Mouse (Mus musculus) gastrocnemius, postnatal 36 days (tissue): ENCODE results near the gene Hace1. TPM values are rescaled to one million over a fixed set of nuclear protein-coding genes. Genes with fewer than 3 reads are reported as not detected.
"Not testable (repeated sequence)": the region's sequence is repeated elsewhere in the genome, so short reads cannot be mapped to it uniquely, and the experiment has no call there.

ENCODE experiments used
- DNase-seq, 2 experiments: peaks; one replicate each; pipeline ENCODE4 v3.0.0; 2022
- intact Hi-C: fragments of 180-260 bp; cut with DNase I; formaldehyde crosslinking; loops from one replicate; pipeline ENCODE4 v1.15.1; 2025
- long read RNA-seq, 2 experiments: library from polyadenylated mRNA; stranded (forward); transcript quantifications; one replicate each; pipeline ENCODE4 v2.0.0; 2021
- total RNA-seq, 2 experiments: library from RNA; stranded (reverse); gene quantifications; 2 replicates each; pipeline ENCODE4 v1.2.3; 2021

Hace1 gene
- 1 to 10 TPM; 3.1 to 4.8 TPM for total RNA-seq
- long read RNA-seq, experiment 1, partial matches to known transcripts, result 0 of 1 reads
- long read RNA-seq, experiment 1, other reads (novel, unspliced or antisense), result 0 of 1 reads
- long read RNA-seq, experiment 2, partial matches to known transcripts, result 0 of 2 reads
- long read RNA-seq, experiment 2, other reads (novel, unspliced or antisense), result 1 of 2 reads

DNA sequence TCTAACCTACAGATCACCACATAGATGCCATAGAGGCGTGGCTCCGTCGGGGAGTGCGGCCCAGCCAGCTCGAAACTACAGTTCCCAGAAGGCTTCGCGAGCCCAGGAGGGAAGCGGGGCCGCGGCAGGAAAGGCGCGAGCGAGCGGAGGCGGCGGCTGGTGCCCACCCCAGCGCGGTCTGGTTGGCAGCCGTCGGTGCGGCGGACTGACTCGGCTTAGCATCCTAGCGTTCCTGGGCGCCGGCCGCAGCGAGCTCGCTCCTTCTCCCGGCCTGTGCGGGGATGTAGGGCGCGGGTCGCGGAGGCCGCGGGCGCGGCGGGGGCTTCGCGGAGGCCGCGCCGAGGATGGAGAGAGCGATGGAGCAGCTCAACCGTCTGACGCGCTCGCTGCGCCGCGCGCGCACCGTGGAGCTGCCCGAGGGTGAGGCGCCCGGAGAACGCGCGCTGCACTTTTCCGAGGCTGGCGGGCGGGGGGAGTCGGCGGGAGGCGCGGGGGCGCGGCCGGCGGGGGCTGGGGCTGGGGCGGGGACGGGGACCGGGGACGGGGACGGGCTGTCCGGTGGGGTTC is at the start of gene Hace1:
Gene Hace1 (plus strand): TSS at position 99 of the 567 bp plus-strand sequence.
- intact Hi-C loops, result no loop called here

DNA sequence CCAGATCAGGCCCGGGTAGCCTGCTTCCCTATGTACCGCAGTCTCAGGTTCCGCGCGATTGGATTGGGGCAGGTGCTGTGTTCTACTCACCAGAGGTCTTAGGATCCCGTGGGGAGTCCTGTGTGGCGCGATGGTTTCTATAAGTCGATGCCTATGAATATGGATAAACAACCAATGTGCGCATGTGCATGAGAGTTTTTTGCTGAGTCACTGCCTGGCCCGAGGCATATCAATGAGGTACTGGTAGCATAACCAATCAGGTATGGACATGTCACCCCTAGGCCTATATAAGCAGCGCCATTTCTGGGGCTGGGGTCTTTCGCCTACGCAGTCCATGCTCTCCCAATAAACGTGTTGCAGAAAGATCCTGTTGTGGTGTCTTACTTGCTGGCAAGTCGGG is 40.3 kb upstream of the Hace1 start:
- intact Hi-C loops, DNase-seq: not testable (repeated sequence)

More for the DNA sequence above, at the start of gene Hace1:
- DNase-seq, result peak; percentile 65 to 68

DNA sequence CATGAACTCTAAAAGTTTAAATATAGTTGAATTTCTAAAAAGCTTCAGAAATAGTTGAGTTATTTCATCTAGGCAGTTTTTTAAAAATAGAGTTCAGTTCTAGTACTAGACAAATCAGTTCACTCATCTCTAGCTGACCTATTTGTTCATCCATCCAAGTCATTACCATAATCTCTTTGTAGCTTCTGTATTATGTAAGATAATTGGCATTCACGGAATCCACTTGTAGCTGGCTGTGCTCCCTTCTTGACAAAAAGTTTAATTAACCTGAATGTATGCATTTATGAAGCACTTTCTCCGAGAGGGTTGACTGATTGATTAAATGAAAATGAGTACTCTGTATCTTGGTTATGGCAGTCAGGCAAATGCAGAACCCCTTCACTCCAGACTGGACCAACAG is 34.9 kb upstream of the Hace1 start:
- intact Hi-C loops, result no loop called here
- DNase-seq, result no peak

DNA sequence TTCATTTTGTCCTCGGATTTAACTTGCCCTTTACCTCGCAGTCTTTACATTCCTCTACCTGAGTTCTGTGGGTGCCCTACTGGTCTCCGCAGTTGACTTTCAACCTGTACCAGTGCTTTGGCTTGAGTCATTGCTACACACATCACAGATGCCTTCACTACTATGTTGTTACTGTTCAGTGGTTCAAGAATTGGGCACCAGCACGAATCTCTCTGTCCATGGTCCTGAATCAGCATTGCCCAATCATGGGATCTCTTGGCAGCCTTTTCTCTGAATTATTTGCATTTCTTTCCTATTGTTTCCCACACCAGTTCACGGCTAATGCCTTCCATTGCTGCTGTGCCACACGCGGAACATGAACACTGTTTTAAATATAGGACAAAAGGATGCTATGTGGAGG is 30.8 kb upstream of the Hace1 start:
- no peak for DNase-seq

DNA sequence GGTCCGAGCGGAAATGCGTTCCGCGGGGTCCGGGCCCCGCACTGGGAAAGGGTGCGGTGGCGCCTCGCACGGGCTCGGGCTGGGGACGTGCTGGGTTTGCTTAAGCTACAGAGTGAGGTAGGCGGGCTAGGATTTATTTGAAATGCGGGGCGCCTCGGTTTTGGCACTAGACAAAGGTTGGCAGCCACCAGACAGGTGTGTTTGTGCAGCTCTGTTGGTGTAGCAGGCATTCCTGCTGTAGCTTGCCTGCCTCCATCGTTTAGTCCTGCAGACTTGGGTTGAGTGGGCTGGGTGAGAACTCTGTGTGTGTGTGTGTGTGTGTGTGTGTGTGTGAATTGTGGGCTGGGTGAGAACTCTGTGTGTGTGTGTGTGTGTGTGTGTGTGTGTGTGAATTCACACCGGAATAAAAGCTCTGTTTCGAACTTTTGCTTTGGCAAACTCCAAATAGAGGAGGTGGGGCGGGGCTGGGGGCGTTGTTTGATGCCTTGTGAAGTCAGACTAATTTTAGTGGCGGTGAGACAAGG is 731 bp downstream of the Hace1 start:
- peak in 1 of 2 experiments; percentile 25 for DNase-seq
- intact Hi-C loops, result no loop called here

More for the DNA sequence above, 30.8 kb upstream of the Hace1 start:
- intact Hi-C loops, result no loop called here

DNA sequence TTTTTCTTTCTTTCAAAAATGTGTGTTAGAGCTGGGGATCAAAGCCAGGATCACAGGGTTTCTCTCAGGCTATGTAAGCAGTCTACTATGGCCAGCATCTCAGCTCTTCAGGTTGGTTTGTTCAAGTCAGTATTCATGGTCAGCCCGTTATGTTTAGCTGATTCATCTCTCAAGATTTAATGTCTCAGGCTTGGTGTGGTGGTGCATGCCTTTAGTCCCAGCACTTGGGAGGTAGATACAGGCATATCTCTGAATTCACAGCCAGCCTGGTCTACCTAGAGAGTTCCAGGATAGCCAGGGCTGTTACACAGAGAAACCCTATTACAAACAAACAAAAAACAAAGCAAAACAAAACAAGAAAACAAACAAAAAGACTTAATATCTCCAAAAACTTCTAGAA is 5.7 kb downstream of the Hace1 start:
- DNase-seq, result no peak
- intact Hi-C loops, result no loop called here

DNA sequence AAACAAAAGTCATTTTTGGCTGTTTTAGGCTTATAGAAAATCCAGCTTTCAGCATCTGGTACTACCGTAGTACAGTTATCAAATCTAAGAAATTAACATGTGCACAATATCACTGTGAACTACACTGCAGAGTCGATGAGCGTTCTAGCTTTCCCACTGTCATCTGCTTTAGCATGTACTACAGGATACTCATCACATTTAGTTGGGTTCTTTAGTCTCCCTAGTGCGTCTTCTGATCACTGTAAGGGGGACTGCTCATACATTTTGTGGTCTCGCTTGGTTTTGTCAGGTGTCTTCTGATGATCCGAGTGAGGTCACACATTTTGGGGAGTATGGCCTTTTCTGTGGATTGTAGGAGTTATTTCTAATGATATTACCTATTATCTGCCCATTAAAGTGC is 6.2 kb downstream of the Hace1 start:
- DNase-seq, result no peak
- intact Hi-C loops, result no loop called here

DNA sequence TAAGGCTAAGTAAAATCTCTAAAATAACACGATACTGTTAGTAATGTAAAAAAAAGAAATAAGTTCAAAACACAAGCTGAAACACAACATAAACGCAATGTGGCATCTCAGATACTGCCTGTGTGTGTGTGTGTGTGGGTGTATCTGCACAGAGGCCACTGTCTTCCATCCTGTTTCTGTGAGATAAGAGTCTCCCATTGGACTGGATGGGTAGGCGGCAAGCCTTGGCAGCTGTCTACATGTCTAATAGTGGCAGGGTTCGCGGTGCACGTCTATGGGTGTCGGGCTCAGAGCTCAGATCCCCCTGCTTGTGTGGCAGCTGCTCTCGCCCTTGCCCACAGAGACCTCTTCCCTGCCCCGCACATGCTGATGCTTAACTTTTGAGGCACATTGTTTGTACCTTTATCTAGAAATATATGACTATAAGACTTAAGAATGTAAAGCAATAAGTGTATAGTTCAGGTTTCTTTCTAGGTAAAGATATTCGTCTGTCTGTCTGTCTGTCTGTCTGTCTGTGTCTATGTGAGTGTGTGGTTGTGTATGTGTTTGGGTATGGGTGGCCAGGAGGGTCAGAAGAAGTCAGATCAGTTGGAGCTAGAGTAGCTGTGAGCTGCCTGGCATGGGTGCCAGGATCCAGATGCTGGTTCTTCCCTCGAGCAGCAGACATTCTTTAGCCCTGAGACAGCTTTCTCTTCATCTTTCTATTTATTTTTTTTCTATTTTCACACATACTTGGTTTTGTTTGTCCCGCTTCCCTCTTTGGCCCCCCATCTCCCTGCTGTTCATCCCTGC is 6.9 kb downstream of the Hace1 start:
- intact Hi-C loops, result no loop called here

DNA sequence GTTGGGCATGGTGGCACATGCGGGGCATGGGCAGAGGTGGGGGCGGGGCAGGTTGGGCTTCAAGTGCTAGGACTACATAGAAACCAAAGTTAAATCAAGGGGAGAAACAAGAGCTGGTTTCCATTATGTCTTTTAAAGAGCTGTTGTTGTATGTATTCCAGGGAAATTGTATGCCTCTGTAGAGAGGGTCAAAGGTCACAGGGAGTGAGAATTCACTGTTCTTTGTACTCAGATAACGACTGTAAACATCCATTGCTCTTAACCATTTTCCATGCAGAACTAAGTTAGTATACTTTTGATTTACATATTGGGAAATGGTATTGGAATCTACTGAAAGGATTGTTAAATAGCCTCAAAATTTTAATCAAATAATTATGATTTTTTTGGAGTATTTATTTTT is 28.2 kb downstream of the Hace1 start:
- DNase-seq, result no peak
- intact Hi-C loops, result no loop called here

More for the DNA sequence above, 6.9 kb downstream of the Hace1 start:
- DNase-seq, result no peak

DNA sequence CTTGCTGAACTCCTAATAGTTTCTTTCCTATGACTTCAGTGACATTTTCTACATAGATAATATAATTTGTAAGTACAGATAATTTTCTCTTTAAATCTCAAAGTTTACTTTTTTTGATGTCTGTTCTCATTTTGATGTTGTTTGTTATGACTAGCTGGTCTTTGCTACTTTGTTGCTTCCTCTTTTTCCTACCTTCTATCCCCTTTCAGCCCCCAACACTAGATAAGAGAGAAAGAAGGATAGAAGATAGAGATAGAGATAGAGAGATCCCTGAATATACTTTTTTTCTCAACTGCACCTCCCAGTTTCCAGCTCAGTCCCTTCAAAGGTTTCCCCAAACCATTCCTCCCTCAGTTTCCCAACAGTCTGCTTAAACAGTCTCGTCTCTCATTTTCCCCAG is 33.1 kb downstream of the Hace1 start:
- no peak for DNase-seq
- intact Hi-C loops, result no loop called here

DNA sequence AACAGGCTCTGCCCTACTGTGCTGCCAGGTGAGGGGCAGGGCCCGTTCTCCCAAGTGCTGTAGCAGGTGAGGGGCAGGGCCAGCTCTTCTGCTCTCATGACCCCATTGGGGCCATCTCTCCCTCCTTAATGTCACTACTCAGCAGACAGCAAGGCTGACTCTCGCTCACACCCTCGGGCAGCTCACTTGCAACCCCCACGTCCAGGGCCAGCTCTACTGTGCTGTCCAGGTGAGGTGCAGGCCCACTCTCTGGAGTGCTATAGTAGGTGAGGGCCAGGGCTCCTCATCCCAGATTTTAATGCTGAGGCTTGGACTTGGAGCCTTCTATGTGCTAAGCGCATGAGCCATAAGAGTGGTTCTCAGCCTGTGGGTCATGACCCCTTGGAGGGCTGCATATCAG is 38.4 kb downstream of the Hace1 start:
- DNase-seq, result no peak
- intact Hi-C loops, result no loop called here

DNA sequence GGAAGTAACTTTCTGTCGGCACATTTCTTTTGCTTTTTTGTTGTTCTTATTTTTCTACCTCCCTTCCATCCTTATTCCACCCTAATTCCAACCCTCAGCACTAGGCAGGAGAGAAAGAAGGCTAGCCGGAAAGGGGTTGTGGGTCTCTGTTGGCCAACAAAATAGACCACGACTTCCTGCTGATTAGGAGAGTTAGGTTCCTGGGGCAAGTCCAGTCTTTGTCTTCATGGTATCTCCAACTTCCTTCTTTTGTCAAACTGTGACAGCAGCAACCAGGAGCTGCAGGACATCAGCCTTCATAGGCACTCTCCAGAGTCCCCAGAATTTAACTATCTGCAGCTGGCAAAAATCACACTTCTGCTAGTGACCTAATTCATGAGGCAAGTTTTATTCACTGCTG is 41.4 kb downstream of the Hace1 start:
- intact Hi-C loops, result no loop called here
- no peak for DNase-seq

DNA sequence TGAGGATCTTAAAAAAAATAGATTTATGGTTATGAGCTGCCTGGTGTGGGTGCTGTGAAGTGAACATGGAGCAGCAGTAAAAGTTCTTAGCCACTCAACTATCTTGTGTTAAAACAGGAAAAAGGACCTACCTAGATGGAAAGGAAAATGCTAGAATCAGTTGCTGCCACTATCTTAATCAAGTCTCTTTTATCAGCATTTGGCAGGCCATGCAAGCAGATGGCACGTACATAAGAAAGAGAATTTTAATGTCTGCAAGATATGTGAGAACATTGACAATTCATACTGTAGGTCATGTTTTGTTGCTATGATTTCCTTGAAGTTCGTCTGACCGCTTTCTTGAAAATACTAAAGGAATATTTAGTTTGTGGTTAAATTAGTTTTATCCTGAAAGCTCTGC is 54.4 kb downstream of the Hace1 start:
- intact Hi-C loops, result no loop called here
- no peak for DNase-seq

DNA sequence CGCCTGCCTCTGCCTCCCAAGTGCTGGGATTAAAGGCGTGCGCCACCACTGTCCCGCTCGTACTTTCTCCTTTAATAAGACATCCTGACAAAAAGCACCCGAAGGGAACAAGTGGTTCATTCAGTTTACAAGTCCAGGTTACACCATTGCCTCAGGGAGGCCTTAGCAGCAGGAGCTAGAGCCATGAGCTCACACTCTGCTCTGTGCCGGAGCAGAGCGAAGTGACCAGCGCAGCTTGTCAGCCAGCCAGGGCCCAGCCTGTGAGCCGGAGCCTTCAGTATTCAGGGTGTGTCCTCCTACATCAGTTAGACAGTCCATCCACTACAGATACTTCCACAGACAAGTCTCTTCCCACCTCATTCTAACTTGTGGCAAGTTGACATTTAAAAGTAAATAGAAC is 55.0 kb downstream of the Hace1 start:
- intact Hi-C loops, result no loop called here
- DNase-seq, result no peak

DNA sequence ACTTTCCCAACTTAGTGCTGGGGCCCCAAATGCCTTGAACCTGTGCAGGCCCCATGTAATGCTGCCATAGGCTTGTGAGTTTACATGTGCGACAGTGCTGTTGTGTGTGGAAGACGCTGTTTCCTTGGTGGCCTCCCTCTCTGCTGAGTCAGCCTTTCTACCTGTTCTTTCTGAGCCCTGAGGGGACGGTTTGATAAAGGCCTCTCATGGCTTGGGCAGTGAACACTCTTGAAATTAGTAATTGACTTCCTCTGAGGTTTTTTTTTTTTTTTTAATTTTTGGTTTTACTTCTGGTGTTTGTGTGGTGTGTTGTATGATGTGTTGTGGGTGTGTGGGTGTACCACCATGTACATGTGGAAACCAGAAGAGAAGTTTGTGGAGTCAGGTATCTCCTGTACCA is 57.6 kb downstream of the Hace1 start:
- DNase-seq, result no peak
- intact Hi-C loops, result no loop called here

DNA sequence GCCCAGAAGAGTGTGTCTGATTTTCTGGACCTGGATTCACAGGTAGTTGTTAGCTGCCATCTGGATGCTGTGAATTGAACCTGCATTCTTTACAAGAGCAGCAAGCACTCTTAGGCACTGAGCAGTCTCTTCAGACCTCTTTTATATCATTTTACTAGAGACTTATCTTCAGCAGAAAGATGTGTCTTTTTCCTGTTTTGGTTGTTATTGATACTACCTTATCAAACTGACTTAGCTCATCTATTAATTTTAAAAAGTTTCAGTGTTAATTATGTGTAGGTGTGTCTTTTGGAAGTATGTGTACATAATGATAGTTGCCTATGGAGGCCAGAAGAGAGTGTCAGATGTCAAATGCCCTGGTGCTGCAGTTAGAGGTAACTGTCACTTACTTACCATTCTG is 62.1 kb downstream of the Hace1 start:
- intact Hi-C loops, result no loop called here
- DNase-seq, result no peak

DNA sequence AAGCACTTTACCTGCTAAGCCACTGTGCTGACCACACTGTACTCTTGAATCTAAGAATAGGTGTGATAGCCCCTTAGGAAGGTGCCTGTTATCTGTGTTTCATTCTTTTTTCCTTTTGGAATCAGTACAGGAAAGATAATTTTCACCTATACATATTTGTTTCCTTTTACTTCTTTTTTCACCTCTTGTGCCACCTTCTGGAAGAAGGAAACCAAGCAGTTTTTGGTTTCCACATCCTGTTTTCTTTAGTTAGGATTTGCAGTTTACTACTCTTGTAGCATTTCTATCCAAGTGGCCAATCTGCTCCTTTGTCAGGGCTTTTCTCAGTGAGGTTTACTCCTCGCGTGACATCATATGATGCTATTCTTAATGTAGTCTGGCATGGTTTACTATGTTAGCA is 76.4 kb downstream of the Hace1 start:
- DNase-seq, result no peak
- intact Hi-C loops, result no loop called here

DNA sequence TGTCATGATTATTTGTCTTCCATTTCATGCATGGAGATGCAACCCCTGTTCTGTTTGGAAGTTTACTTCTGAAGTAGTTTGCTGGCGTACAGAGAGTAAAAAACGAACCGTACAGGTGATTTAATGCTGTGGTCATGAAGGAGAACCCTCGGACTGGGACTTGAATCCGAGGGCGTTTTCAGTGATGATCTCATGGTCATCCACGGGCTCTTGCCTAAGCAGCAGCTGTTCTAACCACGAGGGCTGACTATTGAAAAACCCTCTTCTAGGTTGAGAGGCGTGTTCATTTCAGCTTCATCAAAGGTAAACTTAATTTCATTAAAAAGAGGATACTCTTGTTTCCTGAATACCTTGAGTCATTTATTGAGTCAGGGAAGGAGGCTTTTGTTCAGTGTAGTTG is 84.4 kb downstream of the Hace1 start:
- no peak for DNase-seq
- intact Hi-C loops, result no loop called here

DNA sequence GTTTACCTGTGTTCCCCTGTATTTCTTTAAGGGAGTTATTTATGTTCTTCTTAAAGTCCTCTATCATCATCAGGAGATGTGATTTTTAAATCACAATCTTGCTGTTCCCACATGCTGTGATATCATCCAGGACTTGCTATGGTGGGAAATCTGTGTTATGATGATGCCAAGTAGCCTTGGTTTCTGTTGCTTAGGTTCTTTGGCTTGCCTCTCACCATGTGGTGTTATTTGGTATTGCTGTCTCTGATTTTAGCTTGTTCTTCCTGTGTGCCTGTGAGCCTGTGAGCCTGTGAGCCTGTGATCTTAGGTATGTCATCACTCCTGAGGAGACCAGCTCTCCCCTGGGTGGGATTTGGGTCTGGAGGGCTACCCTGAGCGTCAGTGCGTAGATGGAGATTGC is 90.6 kb downstream of the Hace1 start:
- DNase-seq, result no peak
- intact Hi-C loops, result no loop called here

DNA sequence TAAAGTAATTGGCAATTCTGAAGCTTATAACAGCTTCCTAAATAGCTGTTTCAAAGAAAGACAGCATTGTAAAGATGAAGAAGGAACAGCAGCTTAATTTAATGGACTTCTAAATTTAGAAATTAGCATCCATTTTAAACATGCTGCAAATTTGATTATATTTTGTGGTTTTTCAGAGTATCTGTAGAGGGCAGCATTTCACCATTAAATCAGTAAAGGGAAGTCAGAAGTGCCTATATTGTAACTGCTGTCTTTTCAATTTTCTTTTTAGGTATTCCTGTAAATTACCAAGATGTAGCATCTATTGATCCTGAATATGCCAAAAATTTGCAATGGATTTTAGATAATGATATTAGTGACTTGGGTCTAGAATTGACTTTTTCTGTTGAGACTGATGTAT is 99.2 kb downstream of the Hace1 start:
- intact Hi-C loops, result loop anchor here (5.0 kb wide), 2 partner anchors 121 to 241 kb away; no protein-coding TSS in a partner anchor
- no peak for DNase-seq

DNA sequence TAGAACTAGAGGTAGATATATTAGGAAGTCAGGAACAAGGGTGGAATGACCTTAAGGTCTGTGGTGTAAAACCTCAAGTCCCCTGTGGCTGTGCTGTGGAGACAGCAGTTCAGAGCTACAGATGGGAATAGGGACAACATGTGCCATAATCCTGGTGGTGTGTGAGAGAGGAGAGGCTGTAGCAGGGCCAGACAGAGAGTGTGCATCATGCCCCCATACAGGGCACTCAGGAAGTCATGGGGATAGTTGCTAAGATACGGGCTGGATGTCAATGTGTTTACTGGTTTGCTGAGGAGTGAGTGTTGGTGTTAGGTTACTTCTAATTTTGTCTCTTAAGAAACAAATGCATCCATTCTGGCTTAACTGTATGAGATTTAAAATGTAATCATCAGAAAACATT is 108.6 kb downstream of the Hace1 start:
- intact Hi-C loops, result no loop called here

DNA sequence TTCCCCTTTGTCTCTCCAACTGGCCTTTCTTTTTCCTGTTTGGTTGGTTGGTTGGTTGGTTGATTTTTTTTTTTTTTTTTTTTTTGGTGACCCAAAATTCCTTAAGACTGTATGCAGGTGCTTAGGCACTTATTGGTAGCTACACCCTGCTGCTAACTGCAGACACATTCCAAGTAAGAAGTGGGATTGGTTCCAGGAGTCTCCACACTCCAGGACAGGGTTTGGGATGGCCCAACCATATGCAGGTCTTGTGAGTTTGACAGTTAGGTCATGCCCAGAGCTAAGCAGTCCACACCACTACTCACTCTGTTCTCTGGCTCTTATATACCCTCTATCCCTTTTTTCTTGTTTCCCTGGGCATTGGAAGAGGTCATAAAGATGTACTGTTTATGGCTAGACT is 117.3 kb downstream of the Hace1 start:
- intact Hi-C loops, result no loop called here
- DNase-seq, result no peak

More for the DNA sequence above, 108.6 kb downstream of the Hace1 start:
- no peak for DNase-seq
